Mouse (Mus musculus) stomach, embryonic 15.5 days (tissue): ENCODE data around the gene Ftcd. TPM values are rescaled to one million over a fixed set of nuclear protein-coding genes. Genes with fewer than 3 reads are reported as not detected.
A peak's percentile ranks its signal among the peaks of the same experiment; 100 is the strongest.

Experiments used
- ATAC-seq: fragments of 200-750 bp; cut with Nextera tagmentation; 2 replicates; pipeline ENCODE4 v1.8.0; 2017; ENCODE audit warnings: low read depth, moderate number of reproducible peaks, moderate TSS enrichment; ENCODE audit not compliant: insufficient read depth, low FRiP score
- H3K27ac ChIP-seq: fragments of 300-500 bp; sonication (generic); 2 replicates; pipeline ENCODE4 v1.5.1; 2015; ENCODE audit warnings: mild to moderate bottlenecking, inconsistent platforms
- H3K27me3 ChIP-seq: fragments of 300-500 bp; sonication (generic); replicated peaks from 2 replicates; pipeline ENCODE4 v1.6.1; 2015; ENCODE audit warnings: inconsistent platforms
- H3K36me3 ChIP-seq: fragments of 300-500 bp; sonication (generic); 2 replicates; pipeline ENCODE4 v1.6.1; 2015; ENCODE audit warnings: inconsistent platforms
- H3K4me1 ChIP-seq: fragments of 300-500 bp; sonication (generic); 2 replicates; pipeline ENCODE4 v1.6.1; 2015; ENCODE audit warnings: inconsistent platforms
- H3K4me2 ChIP-seq: fragments of 300-500 bp; sonication (generic); 2 replicates; pipeline ENCODE4 v1.6.1; 2015; ENCODE audit warnings: mild to moderate bottlenecking, inconsistent platforms
- H3K4me3 ChIP-seq: fragments of 300-500 bp; sonication (generic); replicated peaks from 2 replicates; pipeline ENCODE4 v1.5.1; 2015; ENCODE audit warnings: inconsistent platforms
- H3K9ac ChIP-seq: fragments of 300-500 bp; sonication (generic); 2 replicates; pipeline ENCODE4 v1.6.1; 2015; ENCODE audit warnings: inconsistent platforms
- H3K9me3 ChIP-seq: fragments of 300-500 bp; sonication (generic); 2 replicates; pipeline ENCODE4 v1.6.1; 2016; ENCODE audit warnings: inconsistent platforms
- WGBS: fragments of 180-500 bp; shearing (Covaris S2); methylation state at CpG from one replicate; pipeline ENCODE4 v1.1.7; 2015; 5-methylcytosine and 5-hydroxymethylcytosine counted together
- polyA plus RNA-seq: library from polyadenylated mRNA; unstranded; fragments of >200 nt; fragmentation: Nextera tagmentation; extraction: Ambion mirVana; gene quantifications from 2 replicates; pipeline ENCODE4 v1.2.1, GENCODE M21; 2015

Gene Ftcd
- polyA plus RNA-seq, 1 experiment from 2014 or later, result 2.2 TPM

DNA sequence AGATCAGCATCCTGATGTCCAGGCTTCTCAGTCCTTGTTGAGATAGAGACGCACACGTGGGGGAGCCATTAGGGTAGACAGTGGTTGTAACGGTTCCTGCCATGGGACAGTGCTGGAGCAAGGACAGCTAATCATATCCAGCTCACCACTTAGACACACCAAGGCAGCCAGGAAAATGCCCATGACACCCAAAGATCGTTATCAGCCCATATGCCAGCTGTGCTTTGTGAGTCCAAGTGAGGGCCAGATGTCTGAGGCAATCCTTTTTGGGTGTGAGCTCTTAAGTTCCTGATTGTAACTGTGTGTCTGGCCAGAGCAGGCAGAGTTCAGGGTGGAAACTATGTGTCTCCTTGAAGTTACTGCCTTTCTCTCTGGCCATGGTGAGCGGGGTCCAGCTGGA lies 21.4 kb upstream of the Ftcd start:
- H3K27ac ChIP-seq, result no peak overlapping the region
- H3K9ac ChIP-seq, result no peak overlapping the region
- no peak overlapping the region for H3K4me2 ChIP-seq
- 88% methylated on average over 5 of the region's 5 CpGs for WGBS
- H3K27me3 ChIP-seq, result no peaks in the 10 kb centered on the region
- H3K4me3 ChIP-seq, result no peak overlapping the region
- no peak for ATAC-seq
- H3K9me3 ChIP-seq, result no peaks in the 10 kb centered on the region
- H3K36me3 ChIP-seq, result peaks cover 38% of the 10 kb centered on the region
- no peaks in the 10 kb centered on the region for H3K4me1 ChIP-seq

DNA sequence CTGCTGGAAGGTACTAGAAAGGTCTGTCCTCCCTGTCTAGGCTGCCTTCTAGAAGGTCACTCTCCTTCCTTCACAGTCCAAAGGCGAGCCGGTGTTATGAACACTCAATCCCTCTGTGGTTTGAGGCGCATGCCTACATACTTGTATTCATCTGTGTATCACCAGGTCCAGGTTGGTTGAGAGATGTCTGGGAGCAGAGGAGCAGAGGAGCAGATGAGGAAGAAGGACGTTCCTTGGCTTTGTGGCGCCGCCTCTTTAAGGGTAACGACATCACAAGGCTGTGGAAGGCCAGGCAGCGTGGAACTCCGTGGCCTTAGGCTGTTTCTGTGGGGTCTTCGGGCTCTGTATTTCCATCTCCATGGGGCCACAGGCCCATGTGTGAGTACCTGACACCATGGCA lies 13.5 kb upstream of the Ftcd start, which contains the start of gene Spatc1l:
Gene Spatc1l, plus strand, starts transcription at position 301 of the 400 bp plus-strand sequence.
- H3K4me1 ChIP-seq, result no peaks in the 10 kb centered on the region
- H3K9ac ChIP-seq, result no peak within 1 kb of the TSS
- H3K9me3 ChIP-seq, result no peaks in the 10 kb centered on the region
- ATAC-seq, result no peak
- WGBS, result 90% methylated on average over 10 of the region's 10 CpGs
- no peak within 1 kb of the TSS for H3K27ac ChIP-seq
- H3K4me3 ChIP-seq, result no peak within 1 kb of the TSS
- H3K4me2 ChIP-seq, result no peak within 1 kb of the TSS
- H3K27me3 ChIP-seq, result no peaks in the 10 kb centered on the region
- H3K36me3 ChIP-seq, result 0 out of 2 replicates have a peak, but pooled peaks cover 2% of the 10 kb centered on the region

DNA sequence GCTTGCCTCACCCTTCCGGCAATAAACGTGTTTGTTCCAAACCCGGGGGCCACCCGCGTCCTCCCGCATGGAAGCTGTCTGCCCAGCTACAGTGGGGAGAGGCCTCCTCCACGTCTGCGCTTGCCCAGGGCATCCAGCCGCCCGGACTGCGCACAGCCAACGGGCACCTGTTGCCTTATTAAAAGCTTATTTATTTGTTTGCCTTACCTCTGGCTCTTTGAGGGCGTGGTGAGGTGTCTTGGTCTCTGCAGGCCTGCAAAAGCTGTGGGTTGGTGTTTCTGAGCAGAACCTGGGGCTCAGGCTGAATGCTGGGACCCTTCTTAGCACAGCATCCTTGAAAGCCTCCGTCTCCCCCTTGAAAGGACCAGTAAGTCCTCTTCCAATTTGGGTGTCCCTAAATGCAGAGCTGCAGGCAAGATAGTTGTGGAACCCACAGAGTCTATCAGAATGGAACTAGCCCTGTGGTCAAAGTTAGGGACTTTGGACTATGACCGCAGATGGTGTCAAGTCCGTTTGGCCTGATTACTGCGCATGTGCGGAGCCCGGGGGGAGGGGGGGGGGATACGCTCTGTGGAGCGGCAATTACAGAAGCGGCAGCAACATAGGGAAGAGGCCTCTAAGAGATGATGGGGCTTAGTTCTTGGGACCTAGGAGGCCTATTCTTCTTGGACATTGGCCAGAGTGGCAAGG lies 5.3 kb upstream of the Ftcd start:
- Histone ChIP-seq H3K9ac (no peak overlapping the region), H3K36me3 (no peaks in the 10 kb centered on the region), H3K4me3 (no peak overlapping the region), H3K4me2 (no peak overlapping the region), H3K4me1 (no peaks in the 10 kb centered on the region), H3K9me3 (no peaks in the 10 kb centered on the region), H3K27me3 (no peaks in the 10 kb centered on the region), H3K27ac (no peak overlapping the region)
- ATAC-seq, result no peak
- WGBS, result 86% methylated on average over 22 of the region's 22 CpGs

DNA sequence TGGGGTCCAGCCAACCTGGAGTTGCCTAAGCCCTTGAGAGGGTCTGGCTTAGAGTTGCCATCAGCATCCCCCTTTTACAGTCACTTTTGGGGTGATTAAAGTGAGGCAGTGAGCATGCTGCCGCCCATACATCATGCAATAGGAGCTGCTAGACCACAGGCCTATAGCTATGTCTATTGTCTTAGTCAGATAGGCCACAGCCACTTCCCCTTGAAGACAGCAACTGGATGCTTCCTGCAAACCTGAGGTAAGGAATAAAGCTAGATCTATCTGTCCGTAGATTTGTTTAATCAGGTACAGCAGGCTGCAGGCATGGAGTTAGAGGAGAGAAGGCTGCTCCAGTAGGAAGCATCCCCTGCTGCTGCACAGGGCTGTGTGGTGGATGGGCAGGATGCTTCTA lies 4.4 kb upstream of the Ftcd start:
- Histone ChIP-seq H3K27me3 (no peaks in the 10 kb centered on the region), H3K9me3 (no peaks in the 10 kb centered on the region), H3K36me3 (no peaks in the 10 kb centered on the region), H3K27ac (no peak overlapping the region), H3K4me1 (no peaks in the 10 kb centered on the region), H3K4me3 (no peak overlapping the region), H3K4me2 (no peak overlapping the region), H3K9ac (no peak overlapping the region)
- WGBS, result 76% methylated on average over 2 of the region's 2 CpGs
- no peak for ATAC-seq

DNA sequence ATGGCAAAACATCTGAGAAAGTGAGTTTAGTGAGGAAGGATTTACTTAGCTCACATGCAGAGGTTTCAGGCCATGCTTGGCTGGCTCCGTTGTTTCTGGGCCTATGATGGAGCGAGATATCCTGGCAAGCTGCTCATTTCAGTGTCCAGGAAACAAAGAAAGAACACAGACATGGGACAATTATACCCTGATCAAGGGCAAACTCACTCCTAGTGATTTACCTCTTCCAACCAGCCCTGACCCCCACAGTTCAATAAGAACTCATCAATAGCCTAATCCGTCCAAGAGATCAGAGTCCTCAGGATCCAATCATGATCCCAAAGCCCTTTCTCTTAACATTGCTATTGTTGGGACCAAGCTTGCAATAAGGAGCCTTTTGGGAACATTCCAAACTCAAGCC lies 3.3 kb upstream of the Ftcd start:
- 86% methylated on average over 3 of the region's 3 CpGs for WGBS
- Histone ChIP-seq H3K4me2 (no peak overlapping the region), H3K9me3 (no peaks in the 10 kb centered on the region), H3K4me3 (no peak overlapping the region), H3K36me3 (no peaks in the 10 kb centered on the region), H3K27ac (no peak overlapping the region), H3K9ac (no peak overlapping the region), H3K4me1 (no peaks in the 10 kb centered on the region), H3K27me3 (no peaks in the 10 kb centered on the region)
- ATAC-seq, result no peak

DNA sequence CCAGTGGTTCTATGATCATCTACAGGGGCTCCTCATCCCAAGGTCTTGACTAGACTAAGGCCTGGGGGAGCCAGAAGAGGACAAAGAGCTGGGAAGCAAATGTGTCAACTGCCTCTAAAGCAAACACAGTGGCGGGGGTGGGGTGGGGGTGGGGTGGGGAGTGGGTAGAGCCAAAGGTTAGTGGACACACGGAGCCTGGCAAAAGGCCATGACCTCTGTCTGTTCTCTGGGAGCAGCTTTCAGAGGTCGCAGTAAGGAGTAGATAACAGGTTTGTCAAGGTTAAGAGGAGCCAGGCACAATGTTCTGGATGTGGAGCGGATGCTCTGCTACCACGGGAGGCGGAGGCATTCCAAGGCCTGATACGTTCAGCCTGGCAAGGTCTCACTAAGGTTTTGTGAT lies 1.5 kb downstream of the Ftcd start:
- no peaks in the 10 kb centered on the region for H3K36me3 ChIP-seq
- H3K27ac ChIP-seq, result no peak overlapping the region
- no peak overlapping the region for H3K4me2 ChIP-seq
- no peaks in the 10 kb centered on the region for H3K4me1 ChIP-seq
- no peaks in the 10 kb centered on the region for H3K27me3 ChIP-seq
- 60% methylated on average over 7 of the region's 7 CpGs for WGBS
- no peaks in the 10 kb centered on the region for H3K9me3 ChIP-seq
- H3K9ac ChIP-seq, result no peak overlapping the region
- no peak; the same call in 1 of the 2 replicates for ATAC-seq
- H3K4me3 ChIP-seq, result no peak overlapping the region

DNA sequence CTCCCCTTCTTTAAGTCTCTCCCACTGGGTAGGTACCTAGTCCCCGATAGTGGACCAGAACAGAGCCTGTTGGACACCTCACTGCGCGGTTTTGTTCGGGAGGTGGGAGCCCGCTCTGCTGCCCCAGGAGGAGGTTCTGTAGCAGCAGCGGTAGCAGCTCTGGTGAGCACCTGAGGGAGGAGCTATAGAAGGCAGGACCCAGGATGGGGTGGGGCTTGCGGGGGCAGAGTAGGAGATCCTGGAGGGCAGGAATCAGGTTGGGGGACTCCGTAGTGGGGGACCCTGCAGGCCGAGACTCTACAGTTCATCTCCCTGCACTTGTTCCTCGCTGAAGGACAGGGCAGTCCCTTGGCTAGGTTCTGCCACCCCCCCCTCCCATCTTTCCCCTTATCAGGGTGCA lies 8.7 kb downstream of the Ftcd start:
- ATAC-seq, result 0 out of 2 replicates have a peak, but pooled peaks have one; percentile 35
- Histone ChIP-seq H3K36me3 (no peaks in the 10 kb centered on the region), H3K9ac (no peak overlapping the region), H3K4me3 (no peak overlapping the region), H3K4me2 (peak overlapping the region; percentile 41), H3K27ac (no peak overlapping the region), H3K4me1 (no peaks in the 10 kb centered on the region), H3K27me3 (no peaks in the 10 kb centered on the region), H3K9me3 (no peaks in the 10 kb centered on the region)
- 17% methylated on average over 10 of the region's 10 CpGs for WGBS

DNA sequence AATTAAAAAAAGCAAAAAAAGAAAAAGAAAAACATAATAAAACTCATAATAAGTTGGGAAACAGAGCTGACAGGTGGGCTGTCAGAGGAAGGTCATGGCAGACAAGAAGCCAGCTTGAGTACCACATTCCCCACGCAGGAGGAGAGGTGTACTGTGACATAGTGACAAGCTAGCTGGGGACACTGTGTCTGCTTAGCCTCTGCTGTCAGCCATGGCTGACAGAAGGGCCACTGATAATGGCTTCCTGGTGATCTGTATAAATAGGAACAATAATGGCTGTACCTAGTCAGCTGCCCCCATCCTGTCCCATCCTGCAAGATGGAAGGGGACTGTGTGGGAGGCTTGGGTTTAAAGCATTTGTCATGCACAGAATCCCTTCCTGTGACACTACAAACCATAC lies 10.7 kb downstream of the Ftcd start:
- Histone ChIP-seq H3K4me3 (no peak overlapping the region), H3K9me3 (no peaks in the 10 kb centered on the region), H3K4me1 (no peaks in the 10 kb centered on the region), H3K27me3 (no peaks in the 10 kb centered on the region), H3K4me2 (no peak overlapping the region), H3K27ac (no peak overlapping the region), H3K36me3 (no peaks in the 10 kb centered on the region), H3K9ac (no peak overlapping the region)
- no peak for ATAC-seq
- WGBS, result 32% methylated on average over 1 of the region's 1 CpGs

DNA sequence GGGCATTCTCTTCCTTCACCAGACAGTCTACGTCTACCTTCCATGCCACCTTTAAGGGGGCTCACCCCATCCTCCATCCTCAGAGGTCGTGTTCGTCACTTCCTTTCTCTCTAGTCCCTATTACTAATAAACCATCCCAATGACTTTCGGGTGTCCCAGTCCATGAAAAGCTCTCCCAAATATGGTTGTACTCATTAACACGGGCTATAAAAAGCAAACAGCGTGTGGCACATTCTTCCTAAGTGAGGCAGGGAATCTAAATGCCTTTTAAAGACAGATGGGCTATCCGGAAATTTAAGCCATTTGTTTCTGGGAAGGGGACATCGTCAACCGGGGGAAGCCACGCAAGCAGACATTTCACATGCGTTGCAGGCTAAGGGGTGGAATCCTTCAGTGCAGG lies 14.7 kb downstream of the Ftcd start:
- Histone ChIP-seq H3K4me1 (no peaks in the 10 kb centered on the region), H3K4me2 (no peak overlapping the region), H3K27ac (no peak overlapping the region), H3K9ac (no peak overlapping the region), H3K4me3 (no peak overlapping the region), H3K27me3 (no peaks in the 10 kb centered on the region), H3K36me3 (no peaks in the 10 kb centered on the region), H3K9me3 (no peaks in the 10 kb centered on the region)
- ATAC-seq, result no peak
- WGBS, result 75% methylated on average over 11 of the region's 11 CpGs

DNA sequence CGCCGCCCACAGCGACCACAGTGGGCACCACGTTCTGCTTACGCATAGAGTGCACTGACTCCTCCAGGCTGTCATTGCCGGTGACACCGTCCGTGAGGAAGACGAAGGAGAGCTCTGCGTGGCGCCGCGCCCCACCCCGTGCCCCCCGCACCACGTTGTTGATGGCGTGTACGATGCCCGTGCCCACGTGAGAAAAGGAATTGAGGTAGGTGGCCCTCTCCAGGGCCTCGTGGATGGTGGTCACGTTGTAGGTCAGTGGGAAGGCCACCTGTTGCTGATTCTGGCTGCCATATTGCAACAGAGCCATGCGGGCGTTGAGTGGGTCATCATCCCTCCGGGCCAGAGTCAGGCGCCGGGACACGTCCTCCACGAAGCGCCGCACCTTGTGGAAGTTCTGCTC lies 20.9 kb downstream of the Ftcd start:
- no peak overlapping the region for H3K4me2 ChIP-seq
- ATAC-seq, result no peak

DNA sequence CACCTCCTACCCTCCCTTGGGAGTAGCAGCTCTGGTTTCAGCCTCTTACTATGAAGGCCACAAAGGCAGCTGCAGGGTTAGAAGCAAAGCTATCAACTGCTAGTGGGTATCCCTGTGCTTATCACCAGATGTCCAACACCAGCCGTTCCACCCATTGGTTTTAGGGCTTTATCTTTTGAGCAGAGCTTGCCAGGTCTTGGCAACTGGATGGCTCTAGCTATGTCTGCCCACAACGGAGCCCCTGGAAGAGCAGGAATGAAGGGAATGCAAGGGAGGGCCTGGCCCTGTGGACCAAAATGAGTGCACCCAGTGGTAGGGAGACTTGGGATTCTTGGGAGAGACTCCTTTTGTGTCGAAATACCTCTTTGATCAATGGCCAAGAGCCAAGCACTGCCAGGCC lies 27.2 kb downstream of the Ftcd start:
- Histone ChIP-seq H3K36me3 (peaks cover 28% of the 10 kb centered on the region), H3K4me3 (no peak overlapping the region), H3K9me3 (no peaks in the 10 kb centered on the region), H3K4me1 (no peaks in the 10 kb centered on the region), H3K9ac (no peak overlapping the region), H3K27me3 (no peaks in the 10 kb centered on the region), H3K27ac (no peak overlapping the region), H3K4me2 (no peak overlapping the region)
- WGBS, result 73% methylated on average over 3 of the region's 3 CpGs
- no peak for ATAC-seq

More for the DNA sequence above, 20.9 kb downstream of the Ftcd start:
- Histone ChIP-seq H3K27ac (no peak overlapping the region), H3K9me3 (no peaks in the 10 kb centered on the region), H3K4me3 (no peak overlapping the region), H3K27me3 (no peaks in the 10 kb centered on the region), H3K9ac (no peak overlapping the region), H3K4me1 (no peaks in the 10 kb centered on the region), H3K36me3 (0 out of 2 replicates have a peak, but pooled peaks cover 5% of the 10 kb centered on the region)
- 91% methylated on average over 31 of the region's 31 CpGs for WGBS

DNA sequence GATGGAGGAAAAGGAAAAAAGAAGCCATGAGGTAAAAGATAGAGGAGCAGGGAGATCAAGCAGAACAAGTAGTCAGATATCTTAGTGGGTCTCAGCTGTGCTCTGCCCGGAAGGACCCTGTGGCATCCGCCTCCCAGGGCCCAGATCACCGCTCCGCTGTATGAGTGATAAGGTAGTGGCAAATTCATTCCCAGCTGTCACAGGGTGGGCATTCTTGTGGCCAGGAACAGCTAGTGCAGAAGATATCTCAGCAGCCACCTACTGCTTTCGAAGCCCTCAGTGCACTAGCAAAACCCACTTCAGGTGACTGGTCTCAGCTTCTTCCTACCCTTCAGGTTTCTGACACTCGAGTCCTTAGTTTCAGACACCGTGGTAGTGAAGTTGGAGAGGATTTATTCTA lies 37.0 kb downstream of the Ftcd start:
- H3K4me3 ChIP-seq, result no peak overlapping the region
- no peak for ATAC-seq
- no peak overlapping the region for H3K4me2 ChIP-seq
- H3K27ac ChIP-seq, result no peak overlapping the region
- H3K27me3 ChIP-seq, result no peaks in the 10 kb centered on the region
- 75% methylated on average over 7 of the region's 7 CpGs for WGBS
- no peaks in the 10 kb centered on the region for H3K9me3 ChIP-seq
- H3K4me1 ChIP-seq, result no peaks in the 10 kb centered on the region
- no peak overlapping the region for H3K9ac ChIP-seq
- H3K36me3 ChIP-seq, result peaks cover 50% of the 10 kb centered on the region

DNA sequence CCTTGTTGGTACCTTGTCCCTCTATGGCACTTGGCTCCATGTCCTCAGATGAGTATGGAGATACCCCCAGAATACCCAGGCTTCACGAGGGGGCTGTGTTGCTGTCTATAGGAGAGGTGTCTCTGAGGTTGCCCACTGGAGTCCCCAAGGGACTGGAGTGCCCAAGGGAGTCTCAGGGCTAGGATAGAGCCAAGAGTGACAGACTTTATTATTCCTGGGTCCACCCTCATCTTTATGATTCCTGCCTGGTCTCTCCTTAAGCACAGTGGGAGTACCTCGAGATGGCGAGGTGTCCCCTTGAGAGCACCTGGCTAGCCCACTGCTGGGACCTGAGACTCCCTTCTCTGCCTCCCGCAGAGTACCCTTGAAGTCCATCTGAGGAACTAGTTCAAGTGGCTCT lies 47.0 kb downstream of the Ftcd start:
- Histone ChIP-seq H3K4me1 (peaks cover 11% of the 10 kb centered on the region), H3K27ac (peak overlapping the region; percentile 72), H3K9ac (peak overlapping the region; percentile 38), H3K9me3 (no peaks in the 10 kb centered on the region), H3K4me2 (peak overlapping the region; percentile 67), H3K36me3 (no peaks in the 10 kb centered on the region), H3K27me3 (no peaks in the 10 kb centered on the region), H3K4me3 (peak overlapping the region; percentile 52)
- no peak for ATAC-seq
- 70% methylated on average over 4 of the region's 4 CpGs for WGBS
